In genomic region chr12:102554721-102555516, GRCm38 (mm10) we compare ENCODE assay signal across 7 mouse cellular contexts. TPM values are rescaled to one million over a fixed set of nuclear protein-coding genes. Genes with fewer than 3 reads are reported as not detected.
DNase-seq lines count a peak whose midpoint lies in the region; ATAC-seq and TF ChIP-seq lines count a peak whose summit lies in the region.

Gene Chga, plus strand, starts transcription at chr12:102554969.

- no peaks in the 10 kb centered on the region; the same call in 1 of the 2 replicates for H3K36me3 ChIP-seq in hindbrain, postnatal 0 days (ENCODE audit: insufficient read depth, low read length)
- H3K36me3 ChIP-seq in megakaryocyte, embryonic 14.5 days (replicated peaks; ENCODE audit: low read length), result no peaks in the 10 kb centered on the region

- ATAC-seq in hindbrain, postnatal 0 days, result peak; percentile 82

- peak within 1 kb of the TSS; percentile 67 for H3K4me2 ChIP-seq in hindbrain, postnatal 0 days (ENCODE audit: low read depth, low read length)

- peak; percentile 92 for DNase-seq in ZHBTc4 (ENCODE audit: low read depth, low spot score)
- peak; percentile 88 for DNase-seq in cerebellum, adult 8-10 months
- peak; percentile 72 to 80 for DNase-seq in frontal cortex, postnatal 10 days (ENCODE audit: low spot score in 2 of 2)
- peak; percentile 91 for DNase-seq in hindbrain, postnatal 0 days (ENCODE audit: low spot score)
- DNase-seq in left cerebral cortex, adult 8-10 months (ENCODE audit: low spot score in 2 of 2), result peak; percentile 74 to 75
- peak; percentile 87 for DNase-seq in right cerebral cortex, postnatal 14 days

- no peaks in the 10 kb centered on the region for H3K27me3 ChIP-seq in hindbrain, postnatal 0 days (ENCODE audit: insufficient read depth, low read length)
- peaks cover 65% of the 10 kb centered on the region for H3K27me3 ChIP-seq in megakaryocyte, embryonic 14.5 days (replicated peaks)

- peak within 1 kb of the TSS; percentile 71 for H3K9ac ChIP-seq in hindbrain, postnatal 0 days (replicated peaks; ENCODE audit: low read length)

- 0 out of 2 replicates have a peak, but pooled peaks have one; percentile 11 for TF ChIP-seq CTCF in hindbrain, postnatal 0 days (IDR thresholded peaks at IDR 0.05; ENCODE audit: low read depth)

- WGBS in hindbrain, postnatal 0 days, result 2% methylated on average over 48 of the region's 48 CpGs

- no peaks in the 10 kb centered on the region for H3K4me1 ChIP-seq in hindbrain, postnatal 0 days (ENCODE audit: insufficient read depth, low read length)
- H3K4me1 ChIP-seq in megakaryocyte, embryonic 14.5 days, result peaks cover 6% of the 10 kb centered on the region

- H3K4me3 ChIP-seq in hindbrain, postnatal 0 days (ENCODE audit: low read length), result peak within 1 kb of the TSS; percentile 70
- H3K4me3 ChIP-seq in megakaryocyte, embryonic 14.5 days (replicated peaks), result peak within 1 kb of the TSS; percentile 80

- no peaks in the 10 kb centered on the region for H3K9me3 ChIP-seq in hindbrain, postnatal 0 days (ENCODE audit: low read length)
- H3K9me3 ChIP-seq in megakaryocyte, embryonic 14.5 days, result no peaks in the 10 kb centered on the region

- H3K27ac ChIP-seq in hindbrain, postnatal 0 days, result peak within 1 kb of the TSS; percentile 77

RNA-seq across cellular contexts. Expression of gene Chga, which starts in this region (rescaled TPM):
- 160 and 171 TPM in 2 replicates for total RNA-seq in hindbrain, postnatal 0 days (2014; rRNA removed)
- polyA plus RNA-seq in hindbrain, postnatal 0 days (2015; fragmentation: Nextera tagmentation; extraction: Ambion mirVana), result 254 and 255 TPM in 2 replicates
- 100 to 1,000 TPM; 151 to 178 (median 173) TPM for total RNA-seq in left cerebral cortex, adult 8-10 months (2022)
- 0.06 TPM in 1 of 2 replicates, not detected in the other for polyA plus RNA-seq in megakaryocyte, embryonic 14.5 days (2012; ENCODE audit: insufficient read depth, low replicate concordance)

Comparison
In these comparisons a context has a peak if more than half of its experiments do, and no peak if none do; other contexts are left out.
1. Peak in every context shown above with its lines: DNase-seq, ATAC-seq, H3K4me3 ChIP-seq and H3K27ac ChIP-seq.
2. RNA of gene Chga (polyA plus RNA-seq): 254 to 255 TPM in hindbrain, postnatal 0 days; 0.06 TPM in megakaryocyte, embryonic 14.5 days; every median in the first group is over 10 times any median in the second.